Mouse (Mus musculus): ENCODE measurements around the gene Nuak2. TPM values are rescaled to one million over a fixed set of nuclear protein-coding genes. Genes with fewer than 3 reads are reported as not detected.
A peak's percentile ranks its signal among the peaks of the same experiment; 100 is the strongest.

The Nuak2 gene
- polyA plus RNA-seq, 1 experiment from 2014 or later = 6.5 TPM

DNA sequence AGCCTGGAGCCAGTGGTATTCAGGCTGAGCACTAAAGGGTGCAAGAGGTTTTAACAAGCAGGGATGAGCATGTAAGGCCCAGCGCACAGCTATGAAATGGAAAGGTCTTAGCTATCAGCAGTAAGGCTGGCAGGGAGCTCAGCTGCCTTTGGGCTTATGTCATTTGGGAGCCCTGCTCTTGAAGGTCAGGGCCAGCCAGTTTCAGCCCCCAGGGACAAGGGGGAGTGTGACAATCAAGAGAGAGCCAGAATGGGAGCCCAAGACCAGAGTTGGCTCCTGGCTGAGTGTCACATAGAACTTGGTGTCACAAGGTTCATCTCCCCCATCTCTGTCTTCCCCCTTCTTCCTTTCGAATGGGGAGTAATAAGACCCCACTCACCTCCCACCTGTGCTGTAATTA is 28.5 kb upstream of the Nuak2 start:
- ATAC-seq (ENCODE audit: insufficient read depth, low FRiP score, low read depth) = no peak
- Histone ChIP-seq H3K9ac (no peak overlapping the region), H3K4me1 (peaks cover 14% of the 10 kb centered on the region), H3K27me3 (replicated peaks) (no peaks in the 10 kb centered on the region), H3K27ac (no peak overlapping the region), H3K4me2 (no peak overlapping the region), H3K36me3 (no peaks in the 10 kb centered on the region), H3K4me3 (replicated peaks) (no peak overlapping the region), H3K9me3 (no peaks in the 10 kb centered on the region)
- 83% methylated on average over 2 of the region's 2 CpGs for WGBS

DNA sequence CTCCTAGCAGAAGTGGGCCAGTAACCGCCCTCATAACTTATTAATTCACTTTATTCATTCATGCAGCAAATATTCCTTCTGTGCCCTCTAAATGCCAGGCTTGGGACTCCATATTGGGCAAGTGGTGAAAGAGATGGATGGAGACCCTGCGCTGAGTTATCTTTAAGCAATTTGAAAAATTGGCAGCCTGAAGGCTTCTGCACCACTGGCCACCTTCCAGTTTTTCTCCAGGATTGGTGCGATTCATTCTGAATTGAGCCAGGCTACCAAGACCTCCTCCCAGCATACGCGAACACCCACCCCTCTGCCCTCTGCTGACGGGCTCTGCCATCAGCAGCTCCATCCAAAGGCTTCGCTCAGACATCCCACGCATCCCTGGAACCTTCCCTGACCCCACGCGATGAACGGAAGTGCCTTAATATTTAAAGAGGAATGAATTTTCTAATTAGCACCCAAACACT is 27.9 kb upstream of the Nuak2 start:
- Histone ChIP-seq H3K9ac (no peak overlapping the region), H3K27me3 (replicated peaks) (no peaks in the 10 kb centered on the region), H3K4me3 (replicated peaks) (no peak overlapping the region), H3K4me2 (no peak overlapping the region), H3K36me3 (no peaks in the 10 kb centered on the region), H3K9me3 (no peaks in the 10 kb centered on the region), H3K27ac (no peak overlapping the region), H3K4me1 (peaks cover 18% of the 10 kb centered on the region)
- no peak for ATAC-seq (ENCODE audit: insufficient read depth, low FRiP score, low read depth)
- 26% methylated on average over 11 of the region's 11 CpGs for WGBS

DNA sequence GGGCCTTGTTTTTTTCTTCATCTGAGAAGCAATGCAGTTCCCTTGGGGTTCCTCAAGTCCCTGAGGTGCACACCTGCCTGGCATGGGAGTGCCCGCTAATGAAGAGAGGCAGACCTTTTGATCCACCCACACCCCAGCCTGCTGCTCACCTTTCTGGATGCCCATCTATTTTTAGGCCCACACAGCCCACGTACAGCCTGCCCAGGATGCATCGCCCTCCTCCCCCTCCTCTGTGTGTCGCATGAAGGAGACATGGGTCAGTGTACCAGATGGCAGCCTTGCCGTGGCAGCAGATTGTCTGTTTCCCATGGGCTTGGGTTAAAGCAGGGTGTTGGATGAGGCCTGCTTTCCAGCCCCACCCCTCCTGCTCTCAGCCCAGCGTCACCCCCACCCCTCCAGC is 26.0 kb upstream of the Nuak2 start:
- Histone ChIP-seq H3K36me3 (no peaks in the 10 kb centered on the region), H3K9me3 (no peaks in the 10 kb centered on the region), H3K27ac (no peak overlapping the region), H3K4me2 (no peak overlapping the region), H3K9ac (no peak overlapping the region), H3K27me3 (replicated peaks) (no peaks in the 10 kb centered on the region), H3K4me1 (peaks cover 18% of the 10 kb centered on the region), H3K4me3 (replicated peaks) (no peak overlapping the region)
- ATAC-seq (ENCODE audit: insufficient read depth, low FRiP score, low read depth) = peak; percentile 33; the same call in 1 of the 2 replicates
- 66% methylated on average over 6 of the region's 6 CpGs for WGBS

DNA sequence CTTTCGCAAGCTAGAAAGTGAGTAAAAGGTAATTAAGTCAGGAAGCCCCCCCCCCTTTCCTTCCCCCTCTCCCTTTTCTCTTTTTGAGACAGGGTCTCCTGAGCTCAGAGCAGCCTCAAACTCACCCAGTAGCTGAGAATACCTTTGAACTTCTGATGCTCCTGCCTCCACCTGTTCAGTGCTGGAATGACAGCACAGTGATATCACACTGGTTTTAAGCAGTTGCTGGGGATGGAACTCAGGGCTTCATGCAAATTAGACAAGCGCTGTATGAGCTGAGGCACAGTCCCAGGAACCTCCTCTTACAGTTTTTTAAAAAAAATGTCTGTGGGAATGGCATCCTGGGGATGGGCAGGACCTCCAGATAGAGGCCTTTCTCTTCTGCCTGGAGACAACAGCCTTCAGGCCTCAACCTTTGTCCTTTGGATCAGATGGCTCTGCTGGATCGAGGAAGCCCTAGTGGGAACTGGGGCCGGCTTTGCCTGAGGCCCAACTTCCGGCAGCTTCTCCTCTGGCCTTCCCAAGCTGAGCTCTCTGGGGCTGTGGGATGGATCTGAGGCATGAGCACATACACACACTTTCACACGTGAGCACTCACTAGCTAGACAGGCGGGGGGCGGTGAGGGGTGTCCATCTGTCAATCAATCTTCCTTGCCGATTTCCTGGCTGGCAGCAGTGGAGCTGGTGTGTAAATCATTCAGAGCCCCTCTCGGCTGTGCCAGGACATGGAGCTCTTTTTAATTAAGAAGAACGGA is 24.8 kb upstream of the Nuak2 start:
- ATAC-seq (ENCODE audit: insufficient read depth, low FRiP score, low read depth) = no peak
- no peak overlapping the region for H3K27ac ChIP-seq

DNA sequence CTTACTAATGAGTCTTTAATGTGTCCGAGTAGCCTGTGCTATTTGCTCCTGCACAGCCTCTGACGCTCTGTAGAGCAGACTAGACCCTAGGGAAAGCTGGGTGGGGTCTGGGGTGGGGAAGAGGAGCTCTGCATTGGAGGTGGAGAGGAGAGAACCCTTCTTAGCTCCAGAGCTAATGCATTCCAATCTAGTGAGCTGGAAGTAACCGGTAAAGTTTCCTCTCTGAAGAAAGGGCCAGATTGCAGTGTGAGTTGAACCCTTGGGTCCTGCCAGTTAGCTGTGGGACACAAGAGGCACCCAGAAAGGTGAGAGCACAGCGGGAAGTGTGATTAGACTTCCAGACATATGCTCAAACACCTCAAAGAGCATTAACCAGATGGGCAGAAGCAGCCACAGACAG is 24.2 kb upstream of the Nuak2 start:
- Histone ChIP-seq H3K27ac (no peak overlapping the region), H3K36me3 (no peaks in the 10 kb centered on the region), H3K9me3 (no peaks in the 10 kb centered on the region), H3K9ac (no peak overlapping the region), H3K4me1 (peaks cover 18% of the 10 kb centered on the region), H3K4me3 (replicated peaks) (no peak overlapping the region), H3K4me2 (no peak overlapping the region), H3K27me3 (replicated peaks) (0 out of 2 replicates have a peak, but pooled peaks cover 3% of the 10 kb centered on the region)
- ATAC-seq (ENCODE audit: insufficient read depth, low FRiP score, low read depth) = no peak
- WGBS = 36% methylated on average over 4 of the region's 4 CpGs

More for the DNA sequence above, 24.8 kb upstream of the Nuak2 start:
- WGBS = 62% methylated on average over 11 of the region's 11 CpGs
- Histone ChIP-seq H3K9ac (no peak overlapping the region), H3K4me3 (replicated peaks) (no peak overlapping the region), H3K4me1 (peaks cover 18% of the 10 kb centered on the region), H3K4me2 (no peak overlapping the region), H3K27me3 (replicated peaks) (0 out of 2 replicates have a peak, but pooled peaks cover 3% of the 10 kb centered on the region), H3K9me3 (no peaks in the 10 kb centered on the region), H3K36me3 (no peaks in the 10 kb centered on the region)

DNA sequence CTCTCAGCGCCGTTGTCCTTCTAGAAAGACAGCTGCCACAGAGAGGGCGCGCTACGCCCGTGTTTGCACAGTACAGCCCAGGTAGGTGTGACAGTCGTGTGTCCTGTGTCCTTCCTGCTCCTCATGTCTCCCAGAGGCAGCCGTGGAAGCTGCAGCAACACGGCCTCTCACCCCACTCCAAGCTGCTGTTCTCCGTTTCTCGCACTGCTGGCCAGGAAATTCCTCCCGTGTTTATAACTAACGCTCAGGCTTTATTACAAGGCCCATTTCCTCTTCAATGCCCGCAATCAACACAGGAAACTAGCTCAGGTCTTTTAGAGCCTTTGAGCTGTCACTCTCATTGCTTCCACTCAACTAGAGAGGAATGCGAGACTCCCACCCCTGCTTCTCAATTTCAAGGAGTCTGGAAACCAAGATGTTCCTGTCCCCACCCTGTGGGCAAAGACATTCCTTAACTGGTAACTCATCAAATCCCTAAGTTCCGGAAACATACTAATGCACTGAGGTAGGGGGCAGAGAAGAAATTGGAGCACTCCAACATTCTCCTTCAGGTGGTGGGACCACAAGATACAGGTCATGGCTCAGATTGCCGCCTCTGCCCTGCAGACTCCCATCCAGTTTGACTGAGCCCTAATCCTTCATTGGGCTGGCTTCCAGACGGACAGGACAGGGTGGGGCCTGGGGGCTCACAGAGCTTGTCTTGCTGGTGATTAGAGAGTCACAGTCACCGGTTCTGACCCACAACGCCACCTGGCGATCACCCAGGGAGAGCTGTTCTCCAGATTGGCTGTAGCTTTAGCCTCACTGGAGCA is 23.4 kb upstream of the Nuak2 start:
- Histone ChIP-seq H3K27me3 (replicated peaks) (0 out of 2 replicates have a peak, but pooled peaks cover 3% of the 10 kb centered on the region), H3K9me3 (no peaks in the 10 kb centered on the region), H3K36me3 (no peaks in the 10 kb centered on the region), H3K4me2 (no peak overlapping the region), H3K4me3 (replicated peaks) (no peak overlapping the region), H3K4me1 (peaks cover 18% of the 10 kb centered on the region), H3K9ac (no peak overlapping the region), H3K27ac (peak overlapping the region; percentile 13)
- no peak for ATAC-seq (ENCODE audit: insufficient read depth, low FRiP score, low read depth)
- 37% methylated on average over 21 of the region's 21 CpGs for WGBS

DNA sequence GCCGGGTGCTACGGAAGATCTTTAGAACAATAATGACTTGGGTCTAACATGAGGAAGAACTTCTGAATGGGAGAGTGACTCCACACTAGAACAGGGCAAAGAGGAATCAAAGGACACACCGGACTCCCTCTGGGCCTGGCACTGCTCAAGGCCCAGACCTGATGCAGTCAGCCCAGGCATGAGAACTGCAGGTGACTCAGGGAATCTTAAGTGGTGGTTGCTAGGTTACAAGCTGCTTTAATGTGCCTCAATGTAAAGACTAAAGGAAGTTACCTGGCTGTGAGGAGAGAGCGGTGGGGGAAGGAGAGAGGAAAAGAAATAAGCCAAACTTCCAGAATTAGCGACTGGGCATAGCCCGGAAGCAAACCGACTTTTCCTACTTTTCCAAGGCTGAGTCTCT is 20.4 kb upstream of the Nuak2 start:
- no peak overlapping the region for H3K4me3 ChIP-seq (replicated peaks)
- 76% methylated on average over 7 of the region's 7 CpGs for WGBS
- no peaks in the 10 kb centered on the region for H3K36me3 ChIP-seq
- no peak overlapping the region for H3K9ac ChIP-seq
- H3K4me1 ChIP-seq = peaks cover 31% of the 10 kb centered on the region
- H3K27ac ChIP-seq = no peak overlapping the region
- peaks cover 23% of the 10 kb centered on the region for H3K27me3 ChIP-seq (replicated peaks)
- ATAC-seq (ENCODE audit: insufficient read depth, low FRiP score, low read depth) = no peak
- no peaks in the 10 kb centered on the region for H3K9me3 ChIP-seq
- no peak overlapping the region for H3K4me2 ChIP-seq

DNA sequence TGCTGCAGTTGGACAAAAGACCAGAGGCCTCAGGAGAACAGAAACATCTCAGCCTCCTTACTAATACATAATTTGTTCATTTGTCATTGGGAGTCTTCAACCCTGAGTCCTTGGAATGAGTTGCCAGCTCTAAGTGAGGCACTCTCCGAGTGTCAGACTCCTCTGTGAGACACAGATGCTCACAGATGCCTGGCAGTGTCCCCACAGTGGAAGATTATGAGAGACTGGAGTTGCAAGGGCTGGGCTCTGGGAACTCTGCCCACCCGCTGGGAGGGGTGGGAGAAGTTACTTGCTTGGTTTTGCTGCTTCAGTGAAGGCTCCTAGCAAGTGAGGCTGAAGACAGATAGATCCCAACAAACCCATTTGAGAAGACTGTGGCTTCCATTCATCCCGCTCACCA is 19.9 kb upstream of the Nuak2 start:
- H3K4me2 ChIP-seq = no peak overlapping the region
- H3K4me1 ChIP-seq = peaks cover 31% of the 10 kb centered on the region
- WGBS = 67% methylated on average over 3 of the region's 3 CpGs
- no peak overlapping the region for H3K4me3 ChIP-seq (replicated peaks)
- H3K27ac ChIP-seq = no peak overlapping the region
- no peaks in the 10 kb centered on the region for H3K36me3 ChIP-seq
- no peak overlapping the region for H3K9ac ChIP-seq
- H3K27me3 ChIP-seq (replicated peaks) = peaks cover 23% of the 10 kb centered on the region
- ATAC-seq (ENCODE audit: insufficient read depth, low FRiP score, low read depth) = no peak
- H3K9me3 ChIP-seq = no peaks in the 10 kb centered on the region

DNA sequence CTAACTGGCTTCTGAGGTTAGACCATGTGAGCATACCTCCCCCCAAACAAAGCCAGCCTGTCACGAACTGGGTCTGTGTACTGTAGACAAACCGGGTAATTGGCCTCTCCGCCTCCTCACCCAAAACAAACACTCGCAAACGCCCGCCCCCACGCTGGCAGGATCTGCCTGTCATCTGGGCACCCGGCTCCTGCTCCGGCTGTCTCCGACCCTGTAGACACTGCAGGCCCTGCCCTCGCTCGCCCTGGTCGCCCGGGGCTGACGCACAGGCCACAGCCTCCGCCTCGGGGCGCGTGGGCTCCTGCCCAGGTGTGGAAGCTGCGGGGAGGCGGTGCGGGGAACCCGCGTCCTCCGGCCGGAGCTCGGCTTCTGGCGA is 17.5 kb upstream of the Nuak2 start, which contains the start of gene Klhdc8a:
Klhdc8a (plus strand) TSS at position 202 of the 376 bp plus-strand sequence.
- no peak within 1 kb of the TSS for H3K27ac ChIP-seq

DNA sequence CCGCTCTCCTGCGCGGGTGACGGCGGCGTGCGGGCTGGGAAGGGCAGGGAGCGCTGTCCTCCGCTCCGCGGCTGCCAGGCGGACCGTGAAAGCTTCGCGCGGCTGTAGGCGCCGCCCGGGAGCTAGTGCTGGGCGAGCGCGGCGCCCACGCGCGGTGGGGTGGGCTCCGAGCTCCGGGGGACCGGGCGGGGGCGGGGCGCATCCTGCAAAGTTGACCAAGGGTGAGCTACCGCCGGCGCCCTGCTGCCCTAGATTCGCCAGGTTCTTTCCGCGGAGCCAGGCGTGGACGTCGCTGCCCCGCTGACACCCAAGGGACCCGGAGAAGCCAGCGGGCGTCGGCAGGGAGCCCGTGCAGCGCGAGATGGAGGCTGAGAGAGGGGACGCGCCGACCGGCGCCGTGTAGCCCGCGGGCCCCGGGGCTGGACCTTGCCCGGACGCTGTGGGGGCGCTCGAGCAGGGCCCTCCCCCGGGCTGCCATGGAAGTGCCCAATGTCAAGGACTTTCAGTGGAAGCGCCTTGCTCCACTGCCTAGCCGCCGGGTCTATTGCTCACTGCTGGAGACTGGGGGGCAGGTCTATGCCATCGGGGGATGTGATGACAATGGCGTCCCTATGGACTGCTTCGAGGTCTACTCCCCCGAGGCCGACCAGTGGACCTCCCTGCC is 17.0 kb upstream of the Nuak2 start:
- peak overlapping the region; percentile 16 for H3K9ac ChIP-seq
- peak overlapping the region; percentile 51 for H3K4me3 ChIP-seq (replicated peaks)
- no peaks in the 10 kb centered on the region for H3K36me3 ChIP-seq
- peaks cover 38% of the 10 kb centered on the region for H3K27me3 ChIP-seq (replicated peaks)
- H3K4me2 ChIP-seq = peak overlapping the region; percentile 100
- 2% methylated on average over 66 of the region's 71 CpGs for WGBS
- no peak; the same call in 1 of the 2 replicates for ATAC-seq (ENCODE audit: insufficient read depth, low FRiP score, low read depth)
- H3K4me1 ChIP-seq = peaks cover 13% of the 10 kb centered on the region
- no peak overlapping the region for H3K27ac ChIP-seq
- no peaks in the 10 kb centered on the region for H3K9me3 ChIP-seq

More for the DNA sequence above, 17.5 kb upstream of the Nuak2 start, which contains the start of gene Klhdc8a:
- ATAC-seq (ENCODE audit: insufficient read depth, low FRiP score, low read depth) = peak; percentile 47; the same call in 1 of the 2 replicates
- H3K4me2 ChIP-seq = peak within 1 kb of the TSS; percentile 100
- peaks cover 38% of the 10 kb centered on the region for H3K27me3 ChIP-seq (replicated peaks)
- H3K9me3 ChIP-seq = no peaks in the 10 kb centered on the region
- WGBS = 2% methylated on average over 28 of the region's 28 CpGs
- H3K36me3 ChIP-seq = no peaks in the 10 kb centered on the region
- peak within 1 kb of the TSS; percentile 51 for H3K4me3 ChIP-seq (replicated peaks)
- H3K9ac ChIP-seq = peak within 1 kb of the TSS; percentile 16
- peaks cover 13% of the 10 kb centered on the region for H3K4me1 ChIP-seq

DNA sequence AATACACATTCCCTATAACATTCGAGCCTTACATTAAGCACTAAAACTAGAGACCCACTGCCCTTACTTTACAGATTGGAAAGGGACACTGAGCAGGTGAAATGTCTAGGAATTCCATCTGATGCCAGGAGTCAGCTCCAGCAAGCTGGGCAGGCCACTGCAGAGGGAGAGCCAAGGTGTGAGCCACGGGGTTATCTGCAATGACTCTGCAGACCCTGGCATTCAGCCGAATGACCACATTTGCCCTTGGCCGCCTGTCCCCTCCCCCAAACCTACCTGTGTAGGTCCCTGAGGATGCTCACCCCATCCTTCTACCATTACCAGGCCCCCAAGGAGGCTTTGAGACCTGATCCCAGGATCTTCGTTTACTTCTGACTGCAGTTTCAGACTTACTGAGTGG is 16.2 kb upstream of the Nuak2 start:
- Histone ChIP-seq H3K9me3 (no peaks in the 10 kb centered on the region), H3K9ac (no peak overlapping the region), H3K4me2 (no peak overlapping the region; the same call in 1 of the 2 replicates), H3K4me1 (peaks cover 13% of the 10 kb centered on the region), H3K27me3 (replicated peaks) (peaks cover 38% of the 10 kb centered on the region), H3K27ac (no peak overlapping the region), H3K36me3 (no peaks in the 10 kb centered on the region), H3K4me3 (replicated peaks) (no peak overlapping the region)
- ATAC-seq (ENCODE audit: insufficient read depth, low FRiP score, low read depth) = no peak
- 75% methylated on average over 5 of the region's 5 CpGs for WGBS

Data from stomach, embryonic 15.5 days (tissue).